Mouse (Mus musculus) spleen, adult 2 months (tissue): ENCODE measurements around the gene Exosc1.

Experiments used
- CTCF ChIP-seq: fragments of 200-500 bp; IDR thresholded peaks from 2 replicates; pipeline ENCODE4 v1.5.1; 2011; ENCODE audit warnings: mild to moderate bottlenecking, inconsistent platforms; ENCODE audit not compliant: insufficient read depth, insufficient read length, insufficient replicate concordance; ENCODE audit errors: extremely low read depth
- POLR2A ChIP-seq: fragments of 200-500 bp; IDR thresholded peaks from 2 replicates; pipeline ENCODE4 v1.6.1; 2011; ENCODE audit warnings: low read depth, low read length, inconsistent platforms

DNA sequence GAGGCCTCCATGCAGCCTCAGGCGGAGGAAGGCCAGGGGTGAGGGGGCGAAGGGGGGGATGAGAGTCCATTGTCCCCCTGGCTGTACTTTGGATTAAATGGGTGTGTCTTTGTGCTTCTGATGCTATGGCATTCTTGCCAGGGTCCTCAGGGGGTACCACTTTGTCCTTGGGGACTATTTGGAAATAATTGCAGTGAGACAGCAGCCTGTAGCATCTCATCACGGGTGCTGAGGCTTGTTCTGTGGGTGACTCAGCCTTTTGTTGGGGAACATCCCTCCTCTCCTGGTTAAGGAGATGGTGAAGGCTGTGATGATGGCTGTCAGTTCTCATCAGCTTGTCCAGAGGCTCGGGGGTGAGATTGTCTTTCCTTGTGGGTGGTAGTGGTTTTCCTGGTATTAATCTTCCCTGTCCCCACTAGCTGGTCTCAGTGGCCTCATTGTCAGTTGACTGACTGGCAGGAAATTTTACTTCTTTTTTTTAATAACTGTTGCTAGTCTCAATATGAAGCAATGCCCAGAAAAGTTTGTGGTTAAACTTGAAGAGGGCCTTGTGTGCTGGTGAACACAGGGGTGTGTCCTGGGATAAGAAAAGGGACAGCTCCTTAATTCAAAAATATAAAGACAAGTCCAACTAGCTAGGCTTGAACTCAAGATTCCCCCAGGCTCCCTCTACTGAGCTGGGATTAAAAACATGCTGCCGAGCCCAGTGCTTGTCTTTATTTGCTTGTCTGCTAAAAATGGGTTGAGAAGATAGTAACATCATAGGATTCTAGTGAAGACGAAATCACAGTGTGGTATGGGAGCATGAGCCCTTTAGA, 19.2 kb downstream of the Exosc1 start:
- TF ChIP-seq POLR2A (no peak), CTCF (no peak)
